Mouse (Mus musculus) brain, embryonic 14.5 days (tissue): ENCODE data around the gene Rac2.

Experiments used
- CTCF ChIP-seq: fragments of 200-500 bp; IDR thresholded peaks from 2 replicates; pipeline ENCODE4 v1.5.1; 2012; ENCODE audit warnings: inconsistent platforms, mild to moderate bottlenecking, moderate library complexity, borderline replicate concordance; ENCODE audit not compliant: insufficient read depth, insufficient read length; ENCODE audit errors: extremely low read depth
- POLR2A ChIP-seq: fragments of 200-500 bp; IDR thresholded peaks from 2 replicates; pipeline ENCODE4 v1.6.1; 2012; ENCODE audit warnings: mild to moderate bottlenecking, inconsistent platforms, borderline replicate concordance; ENCODE audit not compliant: poor library complexity, insufficient read depth, insufficient read length, severe bottlenecking; ENCODE audit errors: extremely low read depth

GRCm38 (mm10) chr15:78614536-78614935 is 42.0 kb upstream of the Rac2 start:
- TF ChIP-seq CTCF, result no peak
- TF ChIP-seq POLR2A, result no peak
